Mouse (Mus musculus) liver, embryonic 14.5 days (tissue): ENCODE results near the gene Numb. TPM values are rescaled to one million over a fixed set of nuclear protein-coding genes. Genes with fewer than 3 reads are reported as not detected.

Source experiments
- ATAC-seq: fragments of 200-750 bp; cut with Nextera tagmentation; 2 replicates; pipeline ENCODE4 v1.8.0; 2017; ENCODE audit warnings: moderate number of reproducible peaks, mild to moderate bottlenecking, moderate library complexity; ENCODE audit not compliant: insufficient read depth
- DNase-seq, 3 experiments: peaks; one replicate each; pipeline ENCODE4 v3.0.0-alpha.2; 2012 to 2013; ENCODE audit warnings: low read depth in 3 of 3, low spot score in 3 of 3
- H3K27ac ChIP-seq: fragments of 300-500 bp; sonication (generic); 2 replicates; pipeline ENCODE4 v1.5.1; 2014; ENCODE audit warnings: moderate library complexity, mild to moderate bottlenecking, control low read depth, inconsistent platforms
- H3K27me3 ChIP-seq: fragments of 300-500 bp; sonication (generic); 2 replicates; pipeline ENCODE4 v1.6.1; 2014; ENCODE audit warnings: mild to moderate bottlenecking, low read length, moderate library complexity; ENCODE audit not compliant: control insufficient read depth, insufficient read depth
- H3K36me3 ChIP-seq: fragments of 300-500 bp; sonication (generic); replicated peaks from 2 replicates; pipeline ENCODE4 v1.6.1; 2014; ENCODE audit warnings: low read depth; ENCODE audit not compliant: control insufficient read depth, insufficient read depth
- H3K4me1 ChIP-seq, 2 experiments: fragments of 200-500 bp in 1 of 2; fragments of 300-500 bp in 1 of 2; sonication (generic) in 1 of 2; replicated peaks; 2 replicates each; pipeline ENCODE4 v1.6.1; 2012 to 2014; ENCODE audit warnings: antibody characterized with exemption in 1 of 2, inconsistent platforms in 1 of 2, low read length in 1 of 2; ENCODE audit not compliant: control insufficient read depth in 2 of 2, insufficient read depth in 2 of 2
- H3K4me2 ChIP-seq: fragments of 300-500 bp; sonication (generic); 2 replicates; pipeline ENCODE4 v1.6.1; 2014; ENCODE audit warnings: low read depth, mild to moderate bottlenecking, control low read depth, moderate library complexity
- H3K4me3 ChIP-seq, 2 experiments: fragments of 200-500 bp in 1 of 2; fragments of 300-500 bp in 1 of 2; sonication (generic) in 1 of 2; 2 replicates each; pipeline ENCODE4 v1.5.1; 2012 to 2014; ENCODE audit warnings: low read depth in 2 of 2, low read length in 2 of 2, mild to moderate bottlenecking in 2 of 2, control low read depth in 1 of 2, inconsistent platforms in 1 of 2, moderate library complexity in 1 of 2; ENCODE audit not compliant: insufficient read depth in 1 of 2
- H3K9ac ChIP-seq: fragments of 300-500 bp; sonication (generic); replicated peaks from 2 replicates; pipeline ENCODE4 v1.6.1; 2014; ENCODE audit warnings: mild to moderate bottlenecking, control low read depth, moderate library complexity
- H3K9me3 ChIP-seq: fragments of 300-500 bp; sonication (generic); 2 replicates; pipeline ENCODE4 v1.6.1; 2016; ENCODE audit warnings: low read length, mixed read lengths; ENCODE audit not compliant: control insufficient read depth
- CTCF ChIP-seq: IDR thresholded peaks from 2 replicates; pipeline ENCODE4 v1.5.1; 2016; ENCODE audit warnings: antibody characterized with exemption, low read depth, control low read depth
- EP300 ChIP-seq: IDR thresholded peaks from 2 replicates; pipeline ENCODE4 v1.6.1; 2016; ENCODE audit warnings: antibody characterized with exemption, low read depth
- WGBS: fragments of 180-500 bp; shearing (Covaris S2); extraction: QIAGEN DNeasy Blood & Tissue Kit; methylation state at CpG from one replicate; pipeline ENCODE4 v1.1.7; 2014; ENCODE audit not compliant: insufficient replicate concordance; 5-methylcytosine and 5-hydroxymethylcytosine counted together
- polyA plus RNA-seq, 2 experiments: library from polyadenylated mRNA; depleted of rRNA in 1 of 2; stranded (reverse) in 1 of 2; unstranded in 1 of 2; fragments of >200 nt; fragmentation: Nextera tagmentation in 1 of 2; extraction: Ambion mirVana in 1 of 2; gene quantifications; 2 replicates each; pipeline versions ENCODE4 v1.2.1 to v1.2.3; 2012 to 2014

The Numb gene
- polyA plus RNA-seq, 2 experiments = 9.7 to 13.1 TPM

- H3K9me3 ChIP-seq = no peaks in the 10 kb centered on the region
- H3K36me3 ChIP-seq = no peaks in the 10 kb centered on the region
- H3K27ac ChIP-seq = no peak overlapping the region; the same call in 1 of the 2 replicates
- H3K4me3 ChIP-seq = no peak overlapping the region
- H3K9ac ChIP-seq = no peak overlapping the region
- TF ChIP-seq EP300 (no peak), CTCF (no peak)
- peaks cover 2 to 18% of the 10 kb centered on the region in 2 experiments; a peak in 3 of 4 replicates for H3K4me1 ChIP-seq
- H3K27me3 ChIP-seq = no peaks in the 10 kb centered on the region
- ATAC-seq (no peak), DNase-seq (no peak)
- no peak overlapping the region for H3K4me2 ChIP-seq
- WGBS = 56% methylated on average over 3 of the region's 3 CpGs
Observed at GRCm38 (mm10) chr12:83924332-83924731, 2.6 kb upstream of the Numb start.

DNA sequence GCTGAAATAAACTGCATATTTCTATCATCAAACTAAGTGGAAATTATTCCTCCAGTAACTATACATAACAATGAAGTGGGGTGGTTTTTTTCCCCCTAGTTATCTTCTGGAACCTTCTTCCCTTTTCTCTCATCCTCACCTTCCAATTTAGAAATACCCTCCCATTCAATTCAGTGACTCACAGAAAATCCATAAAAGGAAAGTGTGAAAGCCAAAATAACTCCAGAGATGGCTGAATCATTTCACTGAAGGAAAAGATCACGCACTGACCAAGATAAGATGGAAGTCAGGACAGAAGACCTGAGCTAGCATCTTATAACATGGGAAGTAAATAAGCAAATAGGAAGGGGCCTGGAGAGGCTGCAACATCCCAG is 1.7 kb upstream of the Numb start:
- Histone ChIP-seq H3K9me3 (no peaks in the 10 kb centered on the region), H3K27ac (no peak overlapping the region), H3K4me3 (no peak overlapping the region), H3K36me3 (no peaks in the 10 kb centered on the region), H3K27me3 (no peaks in the 10 kb centered on the region), H3K4me2 (peak overlapping the region; percentile 81; the same call in 1 of the 2 replicates), H3K4me1 (peaks cover 2 to 18% of the 10 kb centered on the region in 2 experiments; a peak in 3 of 4 replicates), H3K9ac (no peak overlapping the region)
- DNase-seq (no peak), ATAC-seq (no peak)
- TF ChIP-seq EP300 (no peak), CTCF (no peak)
- WGBS = 61% methylated on average over 1 of the region's 1 CpGs

GRCm38 (mm10) chr12:83922724-83923485 is 1.2 kb upstream of the Numb start:
- Histone ChIP-seq H3K27me3 (no peaks in the 10 kb centered on the region), H3K9ac (peak overlapping the region; percentile 76), H3K27ac (no peak overlapping the region), H3K4me1 (peaks cover 2 to 16% of the 10 kb centered on the region in 2 experiments; a peak in 3 of 4 replicates), H3K4me3 (peak overlapping the region; percentile 77 to 86; a peak in 3 of 4 replicates), H3K9me3 (no peaks in the 10 kb centered on the region), H3K4me2 (peak overlapping the region; percentile 81), H3K36me3 (no peaks in the 10 kb centered on the region)
- WGBS = 55% methylated on average over 8 of the region's 8 CpGs
- TF ChIP-seq EP300 (no peak), CTCF (no peak)
- DNase-seq (no peak), ATAC-seq (no peak)

DNA sequence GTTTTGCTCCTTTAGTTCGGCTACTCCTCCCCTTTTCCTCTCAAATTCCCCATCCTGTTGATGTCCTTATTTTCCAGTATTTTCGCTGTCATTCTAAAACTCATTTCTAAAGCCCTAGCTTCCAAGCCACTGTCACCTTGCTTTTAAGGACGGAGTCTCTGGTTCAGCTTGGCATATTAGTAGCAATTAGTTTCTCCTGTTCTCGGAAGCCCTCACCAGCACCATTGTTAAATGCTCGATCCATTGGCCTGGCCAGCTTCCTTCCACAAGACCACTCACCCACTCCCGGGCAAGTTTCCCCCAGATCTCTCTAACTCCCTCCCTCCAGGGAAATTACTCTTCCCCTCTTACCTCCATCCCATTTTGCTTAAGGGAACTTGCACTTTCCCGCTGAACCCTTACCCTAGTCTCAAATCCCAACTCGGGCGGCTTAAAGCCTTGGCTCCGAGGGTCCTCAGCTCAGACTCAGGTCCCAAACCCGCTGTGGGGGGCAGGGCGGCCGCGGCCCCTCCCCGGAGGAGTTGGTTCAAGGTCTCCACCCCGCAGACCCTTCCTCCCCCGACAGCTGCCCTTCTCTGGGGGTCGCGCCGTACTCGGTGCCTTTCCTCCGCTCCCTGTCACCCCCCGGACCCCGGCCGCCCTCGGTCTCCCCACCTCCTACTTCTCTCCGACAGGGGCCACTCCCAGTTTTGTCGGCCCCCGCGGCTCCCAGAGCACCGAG is 853 bp downstream of the Numb start:
- no peaks in the 10 kb centered on the region for H3K9me3 ChIP-seq
- no peak for DNase-seq
- WGBS = 4% methylated on average over 31 of the region's 31 CpGs

GRCm38 (mm10) chr12:83916884-83917283 is 4.8 kb downstream of the Numb start:
- WGBS = 59% methylated on average over 9 of the region's 9 CpGs
- Histone ChIP-seq H3K9me3 (no peaks in the 10 kb centered on the region), H3K4me3 (no peak overlapping the region), H3K4me2 (no peak overlapping the region), H3K36me3 (no peaks in the 10 kb centered on the region), H3K4me1 (peaks cover 2 to 8% of the 10 kb centered on the region in 2 experiments; a peak in 2 of 4 replicates), H3K9ac (no peak overlapping the region), H3K27ac (no peak overlapping the region), H3K27me3 (no peaks in the 10 kb centered on the region)
- ATAC-seq = no peak
- TF ChIP-seq EP300 = no peak
- no peak for TF ChIP-seq CTCF
- DNase-seq = no peak

More for the DNA sequence above, 853 bp downstream of the Numb start:
- Histone ChIP-seq H3K4me2 (peak overlapping the region; percentile 91), H3K36me3 (no peaks in the 10 kb centered on the region), H3K9ac (peak overlapping the region; percentile 74), H3K27me3 (no peaks in the 10 kb centered on the region), H3K4me1 (peaks cover 2 to 14% of the 10 kb centered on the region in 2 experiments; a peak in 3 of 4 replicates), H3K4me3 (peak overlapping the region; percentile 77 to 89), H3K27ac (no peak overlapping the region)
- TF ChIP-seq EP300 (no peak), CTCF (no peak)
- ATAC-seq = no peak
